Mouse (Mus musculus) kidney, postnatal 25 days (tissue): Measurements from ENCODE around the gene Acp7.

Source experiments
- DNase-seq, 2 experiments: peaks; one replicate each; pipeline ENCODE4 v3.0.0; 2021; ENCODE audit warnings: mixed read lengths in 2 of 2

Acp7 gene

GRCm38 (mm10) chr7:28598951-28599350 lies 32.2 kb downstream of the Acp7 start:
- DNase-seq: no peak

GRCm38 (mm10) chr7:28597642-28598446 lies 33.3 kb downstream of the Acp7 start, which contains the start of the genes Samd4b and Pak4:
Gene Samd4b (minus strand): TSS chr7:28598144.
Gene Pak4 (minus strand): TSS chr7:28598185.
- peak; percentile 99 to 100 for DNase-seq

- no peak for DNase-seq
Observed at GRCm38 (mm10) chr7:28597277-28597570, 33.9 kb downstream of the Acp7 start.

- DNase-seq: peak; percentile 76 to 95
Observed at GRCm38 (mm10) chr7:28596436-28597276, 34.5 kb downstream of the Acp7 start.

DNA sequence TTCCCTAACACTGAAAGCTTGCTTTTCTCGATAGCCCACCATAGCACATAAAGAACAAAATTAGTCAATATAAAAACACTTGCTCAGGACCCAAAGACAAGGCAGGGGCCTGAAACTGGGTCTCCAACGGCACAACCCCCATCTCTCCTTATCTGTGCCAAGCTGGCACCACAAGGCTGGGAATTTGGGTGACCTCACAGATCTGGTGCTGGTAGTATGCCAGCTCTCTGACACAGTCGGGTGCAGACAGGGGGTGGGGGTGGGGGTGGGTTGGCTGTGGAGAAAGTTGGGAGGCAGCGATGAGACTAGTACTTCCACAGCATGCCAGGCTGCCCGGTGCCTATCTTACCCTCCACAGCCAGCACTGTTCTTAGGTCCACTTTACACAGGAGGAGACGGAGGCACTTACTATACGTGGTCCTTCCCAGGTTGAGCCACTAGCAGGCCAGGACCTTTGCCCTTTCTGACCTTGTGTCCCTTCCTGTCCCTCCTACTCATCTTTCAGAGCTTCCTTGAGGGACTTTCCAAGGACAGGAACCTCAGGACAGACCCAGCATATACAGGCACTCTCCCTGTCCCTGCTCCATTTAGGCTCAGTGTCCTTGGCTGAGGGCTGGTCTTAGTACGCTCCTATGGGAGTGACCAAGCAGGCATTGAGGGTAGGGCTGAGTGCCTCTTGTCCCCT lies 35.2 kb downstream of the Acp7 start:
- DNase-seq: peak in 1 of 2 experiments; percentile 64

DNA sequence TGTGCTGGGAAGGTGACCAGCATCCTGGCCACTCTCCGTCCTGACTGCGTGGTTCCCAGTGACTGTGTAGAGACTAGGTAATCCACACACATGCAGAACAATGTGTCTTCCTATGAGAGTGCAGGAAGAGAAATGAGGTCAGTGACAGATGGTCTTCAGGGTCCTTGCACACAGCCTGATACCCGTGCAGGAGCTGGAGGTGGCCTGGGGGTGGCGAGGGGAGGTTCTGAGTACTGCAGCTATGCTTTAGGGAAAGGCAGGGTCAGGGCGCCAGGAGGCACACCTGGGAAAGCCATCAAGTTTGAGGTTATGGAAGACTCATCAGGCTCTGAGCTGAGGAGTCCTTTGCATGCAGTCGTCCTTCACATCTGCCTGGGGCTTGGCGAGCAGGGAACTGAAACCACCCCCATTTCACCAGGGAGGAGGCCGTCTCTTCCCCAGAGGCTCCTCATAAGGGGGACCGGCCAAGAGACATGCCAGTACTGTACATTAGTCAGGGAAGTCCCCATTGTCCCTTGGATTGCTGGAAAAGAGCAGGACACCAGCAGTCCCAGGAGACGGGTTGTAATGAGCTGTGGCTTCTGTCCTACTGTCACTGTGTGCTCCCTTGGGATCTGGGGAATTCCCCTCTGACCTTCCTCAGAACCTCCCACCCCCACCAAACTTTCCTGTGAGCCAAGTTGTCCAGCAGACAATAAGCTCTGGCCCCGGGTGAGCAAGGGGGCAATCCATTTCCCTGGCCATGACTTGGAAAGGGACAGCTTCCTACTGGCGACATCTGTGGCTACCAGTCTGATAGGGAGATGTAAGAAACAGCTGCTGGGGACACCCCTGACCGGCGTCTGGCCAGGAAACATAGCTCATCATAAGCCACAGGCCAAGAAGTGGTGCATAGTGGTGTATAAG lies 37.7 kb downstream of the Acp7 start:
- DNase-seq: peak; percentile 70 to 83

DNA sequence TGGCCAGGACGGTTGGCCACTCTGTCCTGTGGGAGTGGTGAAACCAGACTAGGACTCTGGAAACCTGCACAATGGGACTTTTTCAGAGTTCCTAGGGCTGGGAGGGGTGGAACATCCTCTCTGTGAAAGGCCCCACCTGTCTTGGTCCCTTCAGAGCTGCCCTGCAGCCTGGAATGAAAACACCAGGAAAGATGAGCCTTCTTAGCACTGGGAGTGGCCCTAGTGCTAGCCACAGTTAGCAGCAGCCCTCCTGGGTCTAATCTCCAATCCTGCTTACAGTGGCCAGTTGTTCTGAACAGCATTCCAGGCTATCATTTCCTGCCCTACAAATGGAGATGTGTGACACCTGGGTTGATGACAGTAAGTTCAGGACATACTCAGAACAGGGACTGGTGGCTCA lies 39.3 kb downstream of the Acp7 start:
- no peak for DNase-seq

DNA sequence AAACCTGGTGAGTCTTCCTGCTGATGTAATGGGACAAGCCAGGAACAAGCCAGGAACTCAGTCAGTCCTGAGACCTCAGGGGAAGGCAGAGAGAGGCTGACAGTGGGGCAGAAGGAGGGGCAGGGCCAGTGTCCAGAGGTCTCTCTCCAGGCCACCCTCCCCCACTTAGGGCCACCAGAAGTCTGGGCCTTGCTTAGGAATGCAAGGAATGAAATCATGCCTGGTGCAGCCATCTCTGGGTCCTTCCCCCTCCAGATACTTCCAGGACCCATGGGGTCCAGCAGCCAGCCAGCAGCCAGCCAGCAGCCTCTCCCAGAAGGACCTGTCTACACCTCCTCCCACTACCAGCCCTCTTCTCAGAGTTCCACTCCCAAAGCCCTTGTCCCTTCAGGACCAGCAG lies 43.5 kb downstream of the Acp7 start:
- DNase-seq: peak; percentile 71 to 83

DNA sequence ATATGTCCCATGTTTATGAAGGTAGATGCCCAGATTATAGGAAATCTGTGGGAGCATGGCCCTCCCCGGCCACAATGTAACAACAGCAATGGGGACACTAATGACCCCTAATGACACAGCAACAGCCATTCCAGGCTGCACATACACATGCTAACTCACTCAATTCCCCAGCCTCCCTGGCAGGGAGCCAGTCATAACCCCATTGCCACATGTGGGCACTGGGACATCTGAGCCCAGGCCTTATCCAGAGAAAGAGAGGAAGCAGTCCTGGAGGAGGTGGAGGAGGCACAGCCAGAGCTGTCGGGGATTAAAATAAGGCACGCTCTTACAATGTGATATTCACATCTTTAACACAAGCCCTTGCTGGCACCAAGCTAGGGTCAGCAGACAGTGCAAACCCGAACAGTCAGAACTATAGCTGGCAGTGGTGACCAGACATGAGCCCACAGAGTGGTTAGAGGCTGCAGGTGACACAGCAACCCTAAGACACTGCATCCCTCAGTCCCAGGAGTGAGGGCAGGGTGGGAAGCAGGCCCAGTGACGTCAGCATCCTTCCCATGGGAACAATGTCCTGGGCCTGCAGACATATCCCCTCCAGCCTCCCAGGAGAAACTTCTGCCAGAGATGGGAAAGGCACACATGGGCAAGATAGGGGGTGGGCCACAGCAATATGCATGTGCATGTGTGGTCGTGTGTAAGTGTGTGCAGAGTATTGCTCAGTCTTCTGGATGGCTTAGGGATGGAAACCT lies 44.3 kb downstream of the Acp7 start:
- DNase-seq: peak; percentile 59 to 75

DNA sequence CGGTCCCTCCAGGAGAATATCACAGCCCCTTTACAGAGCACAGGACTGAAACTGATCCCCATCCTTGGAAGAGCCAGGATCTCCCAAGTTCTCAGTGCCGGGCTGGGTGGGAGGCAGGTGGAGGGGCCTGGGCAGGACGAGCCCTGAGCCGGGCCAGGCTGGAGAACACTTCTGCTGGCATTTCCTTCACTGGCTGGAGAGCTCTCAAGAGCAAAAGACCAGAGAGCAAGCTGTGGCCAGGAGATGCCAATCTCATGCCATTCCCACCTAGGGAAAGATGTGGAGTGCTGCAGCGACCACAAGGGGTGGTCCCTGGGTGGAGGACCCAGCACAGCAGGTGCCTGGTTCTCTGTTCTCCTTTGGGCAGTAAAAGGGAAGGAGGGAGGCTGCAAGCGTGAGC lies 46.1 kb downstream of the Acp7 start:
- peak in 1 of 2 experiments; percentile 35 for DNase-seq

DNA sequence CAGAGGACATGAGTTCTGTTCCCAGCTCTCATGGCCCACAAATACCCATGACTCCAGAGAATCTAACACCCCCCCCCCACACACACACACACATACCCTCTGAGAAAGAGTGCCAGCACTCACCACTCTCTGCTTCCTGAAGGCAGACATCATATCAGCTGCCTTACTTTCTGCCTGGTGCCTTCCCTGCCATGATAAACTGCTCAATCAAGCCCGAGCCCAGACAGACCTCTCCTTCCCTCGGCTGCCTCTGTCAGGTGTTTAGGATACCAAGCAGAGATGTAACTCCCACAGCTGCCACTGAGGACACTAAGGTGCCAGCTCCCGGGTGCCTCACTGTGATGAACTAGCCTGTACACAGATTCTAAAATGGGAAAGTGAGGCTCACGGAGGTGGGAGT lies 46.7 kb downstream of the Acp7 start:
- DNase-seq: no peak

DNA sequence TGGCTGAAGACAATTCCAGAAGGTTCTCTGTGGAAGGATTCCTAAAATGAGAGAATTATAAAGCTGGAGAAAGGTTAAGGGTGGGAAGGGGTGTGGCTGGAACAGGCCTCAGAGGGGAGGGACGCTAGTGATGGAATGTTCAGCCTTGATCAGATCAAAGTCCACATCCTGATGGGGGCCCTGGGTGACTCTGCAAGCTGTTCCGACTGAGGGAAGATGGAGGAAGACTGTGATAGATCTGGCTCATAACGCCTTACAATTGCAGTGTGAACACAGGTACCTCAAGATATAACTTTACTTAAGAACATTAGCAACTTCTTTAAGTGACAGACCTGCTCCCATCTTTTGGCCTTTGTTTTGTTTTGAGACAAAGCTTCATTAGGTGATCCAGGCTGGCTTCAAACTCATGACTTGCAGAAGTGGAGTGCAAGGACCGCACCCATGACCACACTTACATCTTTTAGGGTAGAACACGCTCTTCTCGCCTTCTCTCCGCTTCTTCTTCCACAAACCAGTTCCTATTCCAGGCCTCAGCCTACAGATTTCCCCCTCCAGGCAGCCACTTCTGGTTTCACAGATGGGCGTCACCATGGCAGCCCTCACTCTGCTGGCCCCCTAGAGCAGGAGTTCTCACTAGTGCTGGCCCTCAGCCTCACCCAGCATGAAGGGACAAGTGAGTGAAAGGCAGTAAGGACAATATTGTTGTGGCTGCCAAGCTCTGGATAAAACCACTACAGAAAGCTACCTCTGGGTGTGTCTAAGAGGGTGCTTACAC lies 47.4 kb downstream of the Acp7 start:
- DNase-seq: peak in 1 of 2 experiments; percentile 63

- DNase-seq: peak in 1 of 2 experiments; percentile 35
Observed at GRCm38 (mm10) chr7:28582841-28583240, 48.3 kb downstream of the Acp7 start.

GRCm38 (mm10) chr7:28581721-28582120 lies 49.4 kb downstream of the Acp7 start:
- no peak for DNase-seq

- DNase-seq: peak; percentile 43 to 57
Observed at GRCm38 (mm10) chr7:28579826-28580225, 51.3 kb downstream of the Acp7 start.

DNA sequence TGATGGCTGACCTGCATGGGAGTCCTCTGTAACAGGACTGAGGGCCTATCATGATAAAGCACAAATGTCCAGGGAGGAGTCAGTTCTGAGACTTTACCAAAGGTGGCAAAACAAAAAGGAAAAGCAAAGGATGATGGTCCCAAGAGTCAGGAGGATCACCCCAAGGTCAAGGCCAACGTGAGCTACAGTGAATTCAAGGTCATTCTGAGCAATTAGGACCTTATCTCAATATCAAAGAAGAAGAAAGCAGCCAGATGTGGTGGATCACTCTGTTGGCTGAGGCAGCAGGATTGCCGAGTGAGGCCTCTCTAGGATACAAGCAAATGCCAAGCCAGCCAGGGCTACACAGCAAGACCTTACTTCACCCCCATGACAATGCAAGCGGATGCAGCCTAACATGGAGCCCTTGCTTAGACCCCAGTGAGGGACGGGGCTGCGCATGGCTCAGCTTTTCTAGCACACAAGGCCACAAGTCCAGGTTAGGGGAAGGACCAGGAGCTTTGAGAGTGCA lies 52.5 kb downstream of the Acp7 start:
- DNase-seq: no peak

- peak; percentile 72 to 89 for DNase-seq
Observed at GRCm38 (mm10) chr7:28577826-28578542, 53.1 kb downstream of the Acp7 start.

DNA sequence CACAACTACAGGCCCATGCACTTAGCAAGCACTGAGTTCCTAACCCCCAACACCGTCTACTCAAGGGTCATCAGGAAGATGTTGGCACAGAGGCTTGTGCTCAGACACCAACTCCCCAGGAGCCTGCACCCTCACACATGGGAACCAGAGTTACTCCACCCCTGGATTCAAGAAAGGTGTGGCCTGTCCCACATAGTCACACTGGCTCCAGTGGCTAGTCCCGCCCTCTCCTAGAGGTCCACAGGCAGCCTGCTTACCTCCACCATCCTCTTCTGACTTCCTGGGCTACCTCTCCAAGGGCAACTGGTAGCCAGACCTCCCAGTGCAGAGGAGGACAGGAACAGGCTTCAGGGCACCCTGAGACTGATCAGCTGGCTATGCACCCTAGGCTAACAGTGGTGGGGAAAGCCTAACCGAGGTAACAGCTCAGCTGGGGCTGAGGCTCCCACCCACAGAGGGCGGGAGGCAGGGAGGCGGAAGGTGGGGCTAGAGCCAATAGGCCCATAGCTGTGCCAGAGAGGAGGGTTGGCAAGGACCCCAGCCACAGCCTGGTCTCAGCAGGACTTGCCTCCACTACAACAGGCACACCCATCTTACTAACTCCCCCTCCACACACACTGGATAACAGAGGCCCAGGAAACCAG lies 54.7 kb downstream of the Acp7 start:
- DNase-seq: peak; percentile 69 to 90

DNA sequence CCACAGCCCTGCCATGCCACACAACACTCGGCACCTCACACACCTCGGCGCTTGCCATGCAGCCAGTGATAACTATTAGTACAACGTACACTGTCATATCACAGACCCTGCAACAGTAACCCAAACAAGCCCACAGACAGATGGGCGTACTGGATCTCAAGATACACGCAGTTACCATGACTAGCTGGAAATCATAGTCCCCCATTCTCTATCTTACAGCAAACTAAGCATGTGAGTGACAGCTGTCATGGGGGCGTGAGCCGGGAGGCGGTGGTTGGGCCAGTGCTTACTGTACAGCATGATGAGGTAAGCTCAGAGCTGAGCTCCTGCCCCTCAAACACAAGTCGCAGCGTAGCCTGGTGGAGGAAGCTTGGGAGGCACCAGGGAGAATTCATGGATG lies 55.5 kb downstream of the Acp7 start:
- no peak for DNase-seq
